Mouse (Mus musculus) lung, postnatal 0 days (tissue): Measurements from ENCODE around the gene Cnpy1.

ENCODE experiments used
- CTCF ChIP-seq: IDR thresholded peaks from 2 replicates; pipeline ENCODE4 v1.5.1; 2016; ENCODE audit warnings: antibody characterized with exemption, mild to moderate bottlenecking
- EP300 ChIP-seq: IDR thresholded peaks from 2 replicates; pipeline ENCODE4 v1.6.1; 2016; ENCODE audit warnings: antibody characterized with exemption, mild to moderate bottlenecking, control low read depth

DNA sequence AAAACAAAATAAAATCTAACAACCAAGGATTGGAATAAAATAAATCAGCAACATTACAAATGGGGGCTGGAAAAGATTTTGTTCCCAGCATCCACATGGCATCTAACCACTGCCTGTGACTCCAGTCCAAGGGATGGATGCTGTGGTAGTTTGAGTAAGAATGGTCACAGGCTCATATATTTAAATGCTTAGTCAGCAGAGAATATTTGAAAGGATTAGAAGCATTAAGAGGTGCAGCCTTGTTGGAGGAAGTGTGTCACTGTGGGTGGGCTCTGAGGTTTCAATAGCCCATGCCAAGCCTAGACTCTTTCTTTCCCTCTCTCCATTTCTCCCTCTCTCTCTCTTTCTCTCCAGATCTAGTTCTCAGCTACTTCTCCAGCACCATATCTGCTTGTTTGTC is 20.0 kb upstream of the Cnpy1 start:
- TF ChIP-seq CTCF (no peak), EP300 (no peak)
